Mouse (Mus musculus): ENCODE results near the gene Tchp. TPM values are rescaled to one million over a fixed set of nuclear protein-coding genes. Genes with fewer than 3 reads are reported as not detected.

The Tchp gene
- polyA plus RNA-seq, 1 experiment from 2014 or later, result 4.4 TPM

DNA sequence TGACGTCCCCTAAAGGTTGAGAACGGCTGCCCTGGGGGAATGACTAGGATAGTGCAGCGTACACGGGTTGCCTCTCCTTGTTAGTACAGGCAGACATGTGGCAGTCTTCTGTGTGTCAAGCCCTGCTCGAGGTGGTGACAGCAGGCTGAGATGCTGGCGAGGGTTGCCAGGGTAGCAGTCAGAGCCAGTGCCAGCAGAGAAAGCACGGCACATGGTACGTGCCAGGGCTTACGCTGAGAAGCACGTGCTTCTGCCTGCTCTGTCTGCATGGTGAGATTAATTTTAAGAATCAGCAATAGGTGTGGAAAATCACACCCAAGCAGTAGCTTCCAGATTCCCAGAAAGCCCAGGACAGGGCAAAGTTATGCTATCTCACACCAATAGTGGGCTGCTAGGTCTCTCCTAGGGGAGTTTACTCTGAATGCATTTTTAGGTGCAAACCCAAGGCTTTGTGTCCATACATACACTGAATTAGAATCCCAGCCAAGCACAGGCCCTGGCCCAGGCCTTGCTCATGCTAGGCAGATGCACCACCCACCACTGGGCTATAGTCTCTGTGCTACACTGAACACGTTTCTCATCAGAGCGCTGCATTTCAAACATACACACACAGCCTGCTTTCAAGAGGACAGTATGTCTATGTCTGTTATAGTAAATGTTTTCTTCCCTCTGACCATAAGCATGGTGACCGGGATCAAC, 35.6 kb downstream of the Tchp start:
- H3K4me1 ChIP-seq (replicated peaks), result peaks cover 8% of the 10 kb centered on the region; the same call in 1 of the 2 replicates
- H3K9ac ChIP-seq, result no peak overlapping the region
- no peak overlapping the region for H3K4me3 ChIP-seq (replicated peaks)
- no peak overlapping the region for H3K4me2 ChIP-seq
- DNase-seq (no peak), ATAC-seq (ENCODE audit: low read depth) (no peak)
- H3K9me3 ChIP-seq (replicated peaks), result no peaks in the 10 kb centered on the region
- no peaks in the 10 kb centered on the region for H3K27me3 ChIP-seq
- no peak overlapping the region for H3K27ac ChIP-seq
- H3K36me3 ChIP-seq, result peaks cover 93% of the 10 kb centered on the region
- WGBS (ENCODE audit: insufficient replicate concordance), result 85% methylated on average over 13 of the region's 13 CpGs

DNA sequence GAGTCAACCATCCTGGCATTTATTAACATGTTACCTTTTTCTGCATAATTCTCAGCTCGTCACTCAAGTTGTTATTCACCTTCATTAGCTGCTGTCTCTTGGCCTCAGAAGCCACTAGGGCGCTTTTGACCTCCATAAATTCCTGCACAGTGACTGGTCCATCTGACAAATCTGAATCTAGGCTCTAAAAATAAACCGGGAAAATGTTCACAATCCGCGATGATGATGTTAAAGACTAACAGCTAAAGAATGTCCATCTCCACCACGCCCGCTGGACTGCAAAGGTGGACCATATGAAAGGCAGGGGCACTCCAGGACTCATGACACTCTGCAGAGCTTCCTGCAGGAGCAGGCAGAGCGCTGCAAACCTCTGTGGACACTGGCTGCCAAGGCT, 36.1 kb downstream of the Tchp start:
- DNase-seq, result no peak
- no peak for ATAC-seq (ENCODE audit: low read depth)
- Histone ChIP-seq H3K4me2 (no peak overlapping the region), H3K27me3 (no peaks in the 10 kb centered on the region), H3K9me3 (replicated peaks) (no peaks in the 10 kb centered on the region), H3K4me3 (replicated peaks) (no peak overlapping the region), H3K36me3 (peaks cover 93% of the 10 kb centered on the region), H3K4me1 (replicated peaks) (peaks cover 3% of the 10 kb centered on the region; the same call in 1 of the 2 replicates), H3K27ac (no peak overlapping the region), H3K9ac (no peak overlapping the region)
- WGBS (ENCODE audit: insufficient replicate concordance), result 86% methylated on average over 8 of the region's 8 CpGs

DNA sequence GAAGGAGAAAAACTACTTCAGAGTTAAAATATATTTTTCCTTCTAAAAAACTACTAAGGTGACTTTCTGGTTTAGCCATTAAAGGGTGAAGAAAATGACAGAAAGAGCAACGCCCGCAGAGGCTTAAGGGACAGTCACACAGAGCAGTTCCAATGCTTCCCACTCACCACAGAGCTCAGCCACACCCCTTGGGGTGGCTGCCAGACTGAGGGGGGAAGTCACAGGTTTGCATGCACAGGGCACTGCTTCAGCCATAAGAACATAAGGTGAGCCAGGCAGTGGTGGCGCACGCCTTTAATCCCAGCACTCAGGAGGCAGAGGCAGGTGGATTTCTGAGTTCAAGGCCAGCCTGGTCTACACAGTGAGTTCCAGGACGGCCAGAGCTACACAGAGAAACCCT, 38.0 kb downstream of the Tchp start:
- H3K4me3 ChIP-seq (replicated peaks), result no peak overlapping the region
- no peak overlapping the region for H3K27ac ChIP-seq
- no peak for ATAC-seq (ENCODE audit: low read depth)
- no peak for DNase-seq
- no peaks in the 10 kb centered on the region for H3K9me3 ChIP-seq (replicated peaks)
- H3K4me2 ChIP-seq, result no peak overlapping the region
- no peaks in the 10 kb centered on the region for H3K4me1 ChIP-seq (replicated peaks)
- H3K27me3 ChIP-seq, result no peaks in the 10 kb centered on the region
- H3K36me3 ChIP-seq, result peaks cover 91% of the 10 kb centered on the region
- no peak overlapping the region for H3K9ac ChIP-seq
- 78% methylated on average over 5 of the region's 5 CpGs for WGBS (ENCODE audit: insufficient replicate concordance)

DNA sequence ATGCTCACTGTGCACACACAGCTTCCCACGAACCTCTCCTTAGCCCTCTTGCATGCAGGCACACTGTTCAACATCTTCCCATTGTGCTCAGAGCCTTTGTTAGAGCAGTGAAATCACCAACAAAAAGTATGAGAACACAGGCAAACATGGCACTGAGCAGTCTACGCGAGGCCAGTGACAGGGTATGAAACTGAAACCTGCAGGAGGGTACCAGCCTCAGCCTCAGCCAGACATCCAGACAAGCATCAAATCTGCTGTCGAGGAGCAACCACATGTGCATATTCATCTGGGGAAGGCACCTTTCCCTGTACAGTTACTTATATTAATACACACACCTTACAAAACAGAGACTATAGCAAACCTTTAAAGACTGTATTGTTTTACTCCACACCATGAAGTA, 39.3 kb downstream of the Tchp start:
- ATAC-seq (ENCODE audit: low read depth) (no peak), DNase-seq (no peak)
- Histone ChIP-seq H3K27me3 (no peaks in the 10 kb centered on the region), H3K27ac (no peak overlapping the region), H3K4me1 (replicated peaks) (no peaks in the 10 kb centered on the region), H3K9ac (no peak overlapping the region), H3K4me3 (replicated peaks) (no peak overlapping the region), H3K9me3 (replicated peaks) (no peaks in the 10 kb centered on the region), H3K36me3 (peaks cover 93% of the 10 kb centered on the region), H3K4me2 (no peak overlapping the region)
- 79% methylated on average over 4 of the region's 4 CpGs for whole genome bisulfite sequencing (ENCODE audit: insufficient replicate concordance)

DNA sequence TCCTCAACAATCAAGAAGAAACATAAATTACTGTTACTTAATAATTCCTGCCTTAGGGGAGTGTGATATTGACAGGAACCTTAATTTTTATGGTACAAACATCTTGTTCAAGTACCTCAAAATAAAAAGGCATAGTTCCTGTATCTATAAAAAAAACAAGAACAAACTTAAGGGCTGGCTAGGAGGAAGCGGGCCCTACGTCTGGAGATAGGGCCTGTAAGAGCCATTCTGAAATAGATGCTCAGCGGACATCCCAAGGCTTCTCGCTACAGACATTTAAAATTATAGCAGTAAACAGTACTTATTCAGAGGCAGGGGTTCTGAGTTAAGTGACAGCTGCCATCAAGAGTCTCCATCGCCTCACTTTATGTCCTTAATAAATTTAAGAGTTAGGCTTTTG, 40.0 kb downstream of the Tchp start:
- 82% methylated on average over 5 of the region's 5 CpGs for WGBS (ENCODE audit: insufficient replicate concordance)
- no peaks in the 10 kb centered on the region for H3K4me1 ChIP-seq (replicated peaks)
- H3K36me3 ChIP-seq, result peaks cover 92% of the 10 kb centered on the region
- no peak overlapping the region for H3K4me3 ChIP-seq (replicated peaks)
- no peaks in the 10 kb centered on the region for H3K9me3 ChIP-seq (replicated peaks)
- H3K27me3 ChIP-seq, result no peaks in the 10 kb centered on the region
- no peak for DNase-seq
- ATAC-seq (ENCODE audit: low read depth), result no peak
- H3K4me2 ChIP-seq, result no peak overlapping the region
- H3K9ac ChIP-seq, result no peak overlapping the region
- no peak overlapping the region for H3K27ac ChIP-seq

DNA sequence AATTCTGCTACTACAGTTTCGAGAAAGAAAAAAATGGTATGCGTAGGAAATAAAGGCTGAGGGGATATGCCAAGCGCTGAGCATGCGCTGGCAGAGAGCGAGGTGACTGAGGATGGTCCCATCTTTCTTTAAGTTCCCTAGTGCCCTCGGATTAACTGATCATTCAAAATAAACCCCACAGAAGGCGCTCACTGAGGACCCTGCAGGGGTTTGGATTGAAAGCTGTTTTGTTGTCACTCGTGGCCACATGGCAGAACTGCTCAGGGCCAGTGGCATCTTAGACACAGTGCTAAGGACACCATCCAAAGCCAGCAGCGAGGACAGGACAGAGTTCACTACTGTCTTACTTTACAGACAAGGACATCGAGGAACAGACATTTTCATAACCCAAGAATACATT, 42.8 kb downstream of the Tchp start:
- DNase-seq (no peak), ATAC-seq (ENCODE audit: low read depth) (no peak)
- Histone ChIP-seq H3K36me3 (peaks cover 92% of the 10 kb centered on the region), H3K9me3 (replicated peaks) (no peaks in the 10 kb centered on the region), H3K27me3 (no peaks in the 10 kb centered on the region), H3K4me3 (replicated peaks) (no peak overlapping the region), H3K4me1 (replicated peaks) (no peaks in the 10 kb centered on the region), H3K9ac (no peak overlapping the region), H3K4me2 (no peak overlapping the region), H3K27ac (no peak overlapping the region)
- whole genome bisulfite sequencing (ENCODE audit: insufficient replicate concordance), result 86% methylated on average over 10 of the region's 10 CpGs

DNA sequence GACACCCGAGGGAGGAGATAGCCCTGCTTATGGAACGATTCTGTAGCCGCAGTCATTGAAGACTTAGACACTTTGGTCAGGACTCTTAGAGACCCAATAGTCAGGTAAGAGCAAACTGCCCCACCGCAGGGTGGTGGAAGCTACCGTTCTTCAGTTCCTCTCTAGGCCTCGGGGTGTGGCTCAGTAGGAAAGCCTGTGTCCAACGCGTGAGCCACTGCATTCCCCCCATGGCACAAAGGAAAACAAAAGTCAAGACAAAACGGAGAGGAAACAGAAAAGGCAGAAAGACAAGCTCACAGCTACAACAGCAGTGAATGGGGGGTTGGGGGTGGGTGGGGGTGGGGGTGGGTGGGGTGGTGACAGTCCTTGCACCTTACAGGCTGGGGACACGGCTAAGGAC, 44.8 kb downstream of the Tchp start:
- no peak for ATAC-seq (ENCODE audit: low read depth)
- peaks cover 86% of the 10 kb centered on the region for H3K36me3 ChIP-seq
- H3K27me3 ChIP-seq, result no peaks in the 10 kb centered on the region

DNA sequence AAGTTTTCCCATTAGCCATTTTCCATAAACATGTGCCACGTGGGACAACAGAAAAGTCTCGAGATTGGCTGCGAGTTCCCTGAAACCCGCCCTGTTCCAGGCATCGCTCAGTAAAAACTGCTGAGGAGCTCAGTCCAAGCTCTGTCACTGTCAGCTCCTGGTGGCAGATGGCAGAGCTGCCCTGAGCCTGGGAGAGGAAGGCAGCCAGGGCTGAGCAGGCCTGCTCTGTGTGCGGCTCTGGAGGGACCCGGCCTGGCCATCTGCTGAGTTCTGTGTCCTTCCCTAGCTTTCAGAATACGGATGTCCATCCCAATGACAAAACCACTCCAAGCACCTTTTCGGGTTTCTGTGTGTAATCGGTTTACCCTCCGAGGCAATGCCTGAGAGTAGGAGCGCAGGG, 45.8 kb downstream of the Tchp start:
- H3K4me1 ChIP-seq (replicated peaks), result no peaks in the 10 kb centered on the region
- ATAC-seq (ENCODE audit: low read depth), result no peak
- no peak for DNase-seq
- no peaks in the 10 kb centered on the region for H3K9me3 ChIP-seq (replicated peaks)
- no peak overlapping the region for H3K4me2 ChIP-seq
- no peak overlapping the region for H3K4me3 ChIP-seq (replicated peaks)
- 92% methylated on average over 12 of the region's 12 CpGs for WGBS (ENCODE audit: insufficient replicate concordance)
- no peaks in the 10 kb centered on the region for H3K27me3 ChIP-seq
- H3K9ac ChIP-seq, result no peak overlapping the region
- no peak overlapping the region for H3K27ac ChIP-seq
- peaks cover 82% of the 10 kb centered on the region for H3K36me3 ChIP-seq

More for the DNA sequence above, 44.8 kb downstream of the Tchp start:
- WGBS (ENCODE audit: insufficient replicate concordance), result 85% methylated on average over 10 of the region's 10 CpGs
- Histone ChIP-seq H3K4me1 (replicated peaks) (no peaks in the 10 kb centered on the region), H3K27ac (no peak overlapping the region), H3K9me3 (replicated peaks) (no peaks in the 10 kb centered on the region), H3K4me2 (no peak overlapping the region), H3K9ac (no peak overlapping the region), H3K4me3 (replicated peaks) (no peak overlapping the region)
- no peak for DNase-seq

DNA sequence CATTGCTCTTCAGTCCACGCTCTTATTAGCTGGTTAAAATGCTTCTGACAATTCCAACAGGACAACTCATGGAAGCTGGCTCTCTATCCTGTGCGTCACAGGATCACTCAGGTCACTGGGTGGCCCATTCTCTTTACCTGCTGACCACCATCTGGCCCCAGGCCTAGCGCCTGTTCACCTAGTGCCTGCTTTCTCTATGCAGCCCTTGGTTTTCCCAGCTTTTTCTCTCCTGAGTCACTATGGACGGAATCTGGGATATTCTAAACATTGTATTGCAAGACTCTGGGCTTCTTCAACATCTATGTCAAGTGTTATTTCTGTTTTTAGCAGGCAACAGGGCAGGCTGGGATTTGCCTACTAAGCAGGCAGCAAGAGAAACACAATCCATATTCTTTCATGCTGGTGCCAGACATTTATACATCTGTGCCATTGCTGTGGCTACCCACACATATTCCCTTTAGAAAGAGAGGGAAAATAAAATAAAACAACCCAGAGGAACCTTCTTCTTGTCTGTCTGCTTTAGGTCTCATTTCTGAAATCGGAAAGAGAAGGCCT, 52.1 kb downstream of the Tchp start:
- peaks cover 70% of the 10 kb centered on the region for H3K36me3 ChIP-seq
- ATAC-seq (ENCODE audit: low read depth), result no peak

DNA sequence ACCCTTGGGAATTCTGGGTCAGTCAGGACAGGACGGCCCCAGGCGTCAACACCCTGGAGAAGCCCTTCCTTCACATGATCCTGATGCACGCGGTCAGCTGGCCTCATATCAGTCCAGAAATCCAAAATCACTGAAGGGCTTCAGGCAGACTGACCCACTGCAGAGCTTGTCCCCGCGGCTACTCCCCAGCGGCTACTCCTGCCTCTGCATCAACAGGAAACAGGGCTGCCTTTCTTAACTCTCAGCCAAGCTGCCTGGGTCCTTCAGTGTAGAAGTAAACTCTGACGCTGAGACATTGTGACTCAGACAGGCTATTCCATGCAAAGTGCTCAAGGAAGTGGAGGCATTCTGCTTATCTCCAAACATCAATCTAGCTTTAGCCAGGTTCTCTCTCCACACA, 54.4 kb downstream of the Tchp start:
- Histone ChIP-seq H3K4me3 (replicated peaks) (no peak overlapping the region), H3K4me2 (no peak overlapping the region), H3K9me3 (replicated peaks) (no peaks in the 10 kb centered on the region), H3K4me1 (replicated peaks) (peaks cover 5% of the 10 kb centered on the region), H3K27ac (no peak overlapping the region), H3K27me3 (no peaks in the 10 kb centered on the region), H3K36me3 (peaks cover 76% of the 10 kb centered on the region), H3K9ac (no peak overlapping the region)
- ATAC-seq (ENCODE audit: low read depth) (no peak), DNase-seq (no peak)
- WGBS (ENCODE audit: insufficient replicate concordance), result 77% methylated on average over 8 of the region's 8 CpGs

More for the DNA sequence above, 52.1 kb downstream of the Tchp start:
- Histone ChIP-seq H3K4me1 (replicated peaks) (no peaks in the 10 kb centered on the region), H3K4me2 (no peak overlapping the region), H3K27ac (no peak overlapping the region), H3K4me3 (replicated peaks) (no peak overlapping the region), H3K9me3 (replicated peaks) (no peaks in the 10 kb centered on the region), H3K27me3 (no peaks in the 10 kb centered on the region), H3K9ac (no peak overlapping the region)
- DNase-seq, result no peak
- WGBS (ENCODE audit: insufficient replicate concordance), result 79% methylated on average over 5 of the region's 5 CpGs

DNA sequence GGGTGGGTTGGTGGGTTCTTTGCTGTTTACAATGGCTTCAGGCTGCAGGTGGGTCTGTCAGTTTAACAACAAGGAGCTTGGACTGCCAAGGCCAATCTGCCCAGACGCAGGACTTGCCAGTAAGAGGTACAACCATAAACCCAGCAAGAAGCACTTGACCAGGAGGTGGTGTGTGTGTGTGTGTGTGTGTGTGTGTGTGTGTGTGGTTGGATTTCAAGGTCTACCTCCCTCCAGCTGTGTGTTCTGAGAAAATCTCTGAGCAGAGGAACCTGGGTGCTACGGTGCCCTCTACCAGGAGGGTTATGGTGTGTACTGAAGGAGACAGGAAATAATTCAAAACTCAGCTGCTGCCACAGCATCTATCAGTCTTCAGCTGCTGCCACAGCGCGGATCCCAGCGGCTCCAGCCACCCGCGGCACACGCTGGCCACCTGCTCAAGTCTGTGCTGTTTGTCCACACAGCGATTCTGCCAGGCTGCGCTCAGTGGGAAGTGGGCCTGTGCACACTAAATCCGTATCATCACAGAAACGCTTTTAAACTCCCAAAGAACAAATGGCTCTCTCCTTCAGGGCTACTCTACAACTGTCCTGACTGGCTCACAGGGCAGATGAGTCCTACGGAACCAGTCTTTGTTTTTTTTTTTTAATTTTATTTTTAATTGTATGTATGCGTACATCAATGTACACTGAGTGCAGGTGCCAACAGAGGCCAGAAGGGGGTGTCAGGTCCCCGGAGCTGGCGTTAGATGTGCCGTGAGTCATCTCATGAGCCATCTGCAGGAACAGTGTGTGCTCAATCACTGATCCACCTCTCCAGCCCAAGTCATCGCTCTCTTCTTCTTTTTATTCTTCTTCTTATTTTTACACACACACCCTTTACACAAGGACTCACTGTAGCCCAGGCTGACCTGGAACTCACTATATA, 57.5 kb downstream of the Tchp start:
- Histone ChIP-seq H3K4me3 (replicated peaks) (no peak overlapping the region), H3K27me3 (no peaks in the 10 kb centered on the region), H3K4me1 (replicated peaks) (peaks cover 21% of the 10 kb centered on the region), H3K36me3 (peaks cover 63% of the 10 kb centered on the region), H3K9ac (no peak overlapping the region), H3K27ac (no peak overlapping the region), H3K9me3 (replicated peaks) (no peaks in the 10 kb centered on the region), H3K4me2 (no peak overlapping the region)
- DNase-seq, result no peak
- 84% methylated on average over 18 of the region's 18 CpGs for WGBS (ENCODE audit: insufficient replicate concordance)
- ATAC-seq (ENCODE audit: low read depth), result no peak
